Mouse (Mus musculus) limb, embryonic 11.5 days (tissue): ENCODE results near the gene Tbxas1. TPM values are rescaled to one million over a fixed set of nuclear protein-coding genes. Genes with fewer than 3 reads are reported as not detected.

ENCODE experiments used
- ATAC-seq: fragments of 200-750 bp; cut with Nextera tagmentation; 2 replicates; pipeline ENCODE4 v1.8.0; 2017; ENCODE audit warnings: low read depth; ENCODE audit not compliant: insufficient number of reproducible peaks, low FRiP score, low TSS enrichment
- DNase-seq: peaks from one replicate; pipeline ENCODE4 v3.0.0-alpha.2; 2015; ENCODE audit warnings: low spot score
- H3K27ac ChIP-seq: fragments of 300-500 bp; sonication (generic); replicated peaks from 2 replicates; pipeline ENCODE4 v1.5.1; 2014; ENCODE audit warnings: low read depth, mild to moderate bottlenecking, low read length
- H3K27me3 ChIP-seq: fragments of 300-500 bp; sonication (generic); 2 replicates; pipeline ENCODE4 v1.6.1; 2014; ENCODE audit warnings: mild to moderate bottlenecking, low read length, mixed read lengths; ENCODE audit not compliant: control insufficient read depth, insufficient read depth
- H3K36me3 ChIP-seq: fragments of 300-500 bp; sonication (generic); 2 replicates; pipeline ENCODE4 v1.6.1; 2014; ENCODE audit warnings: mild to moderate bottlenecking, low read length, moderate library complexity, mixed read lengths; ENCODE audit not compliant: control insufficient read depth, insufficient read depth
- H3K4me1 ChIP-seq: fragments of 300-500 bp; sonication (generic); 2 replicates; pipeline ENCODE4 v1.6.1; 2014; ENCODE audit warnings: low read length, mixed read lengths; ENCODE audit not compliant: control insufficient read depth, insufficient read depth
- H3K4me2 ChIP-seq: fragments of 300-500 bp; sonication (generic); 2 replicates; pipeline ENCODE4 v1.6.1; 2014; ENCODE audit warnings: low read depth, mild to moderate bottlenecking, moderate library complexity; ENCODE audit not compliant: severe bottlenecking
- H3K4me3 ChIP-seq: fragments of 300-500 bp; sonication (generic); 2 replicates; pipeline ENCODE4 v1.5.1; 2014; ENCODE audit warnings: low read depth, low read length
- H3K9ac ChIP-seq: fragments of 300-500 bp; sonication (generic); 2 replicates; pipeline ENCODE4 v1.6.1; 2014; ENCODE audit warnings: mild to moderate bottlenecking, low read length
- H3K9me3 ChIP-seq: fragments of 300-500 bp; sonication (generic); 2 replicates; pipeline ENCODE4 v1.6.1; 2016; ENCODE audit warnings: low read length; ENCODE audit not compliant: control insufficient read depth
- WGBS: fragments of 180-500 bp; shearing (Covaris S2); extraction: QIAGEN DNeasy Blood & Tissue Kit; methylation state at CpG from one replicate; pipeline ENCODE4 v1.1.7; 2014; 5-methylcytosine and 5-hydroxymethylcytosine counted together
- polyA plus RNA-seq: library from polyadenylated mRNA; unstranded; fragments of >200 nt; fragmentation: Nextera tagmentation; extraction: Ambion mirVana; gene quantifications from 2 replicates; pipeline ENCODE4 v1.2.1, GENCODE M21; 2014

The Tbxas1 gene
- polyA plus RNA-seq, 1 experiment from 2014 or later: 1.3 TPM

- Histone ChIP-seq H3K36me3 (peaks cover 2% of the 10 kb centered on the region), H3K4me1 (peaks cover 8% of the 10 kb centered on the region; the same call in 1 of the 2 replicates), H3K27ac (no peak overlapping the region), H3K4me3 (no peak overlapping the region), H3K9ac (no peak overlapping the region), H3K27me3 (no peaks in the 10 kb centered on the region), H3K9me3 (no peaks in the 10 kb centered on the region), H3K4me2 (no peak overlapping the region)
- 86% methylated on average over 1 of the region's 1 CpGs for WGBS
- no peak for ATAC-seq
- DNase-seq: no peak
These were observed 40.0 kb upstream of the Tbxas1 start for GRCm38 (mm10) chr6:38835217-38835616.

- no peak for DNase-seq
- Histone ChIP-seq H3K4me2 (no peak overlapping the region), H3K9me3 (no peaks in the 10 kb centered on the region), H3K27me3 (no peaks in the 10 kb centered on the region), H3K4me3 (no peak overlapping the region), H3K27ac (no peak overlapping the region), H3K9ac (no peak overlapping the region), H3K4me1 (peaks cover 6% of the 10 kb centered on the region; the same call in 1 of the 2 replicates), H3K36me3 (peaks cover 2% of the 10 kb centered on the region)
- ATAC-seq: no peak
- 91% methylated on average over 4 of the region's 4 CpGs for WGBS
These were observed 37.1 kb upstream of the Tbxas1 start for GRCm38 (mm10) chr6:38838061-38838460.

DNA sequence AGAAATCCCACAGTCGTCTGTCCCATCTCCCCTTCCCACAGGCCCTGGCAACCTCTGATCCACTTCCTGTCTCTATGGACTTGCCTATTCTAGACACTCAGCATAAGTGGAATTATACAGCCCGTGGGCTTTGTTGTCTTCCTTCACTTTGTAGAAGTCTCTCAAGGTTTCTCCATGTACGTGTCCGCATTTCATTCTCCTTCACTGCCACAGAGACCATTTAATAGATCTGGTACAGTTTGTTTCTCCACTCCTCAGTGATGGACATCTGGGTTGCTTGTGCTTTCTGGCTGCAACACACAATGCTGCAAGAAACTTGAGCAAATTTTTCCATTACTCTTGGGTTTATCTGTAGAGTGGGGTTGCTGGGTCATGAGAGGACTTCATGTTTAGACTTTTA lies 35.3 kb upstream of the Tbxas1 start:
- Histone ChIP-seq H3K9ac (no peak overlapping the region), H3K4me2 (no peak overlapping the region), H3K27me3 (no peaks in the 10 kb centered on the region), H3K27ac (no peak overlapping the region), H3K4me1 (no peaks in the 10 kb centered on the region), H3K36me3 (peaks cover 2% of the 10 kb centered on the region), H3K4me3 (no peak overlapping the region), H3K9me3 (no peaks in the 10 kb centered on the region)
- ATAC-seq (no peak), DNase-seq (no peak)
- WGBS: 79% methylated on average over 4 of the region's 4 CpGs

GRCm38 (mm10) chr6:38840380-38840779 lies 34.8 kb upstream of the Tbxas1 start:
- H3K4me2 ChIP-seq: no peak overlapping the region
- H3K27ac ChIP-seq: no peak overlapping the region
- 92% methylated on average over 2 of the region's 2 CpGs for WGBS
- H3K4me1 ChIP-seq: 0 out of 2 replicates have a peak, but pooled peaks cover 2% of the 10 kb centered on the region
- H3K9ac ChIP-seq: no peak overlapping the region
- H3K27me3 ChIP-seq: no peaks in the 10 kb centered on the region
- ATAC-seq (no peak), DNase-seq (no peak)
- no peak overlapping the region for H3K4me3 ChIP-seq
- peaks cover 2% of the 10 kb centered on the region for H3K36me3 ChIP-seq
- H3K9me3 ChIP-seq: no peaks in the 10 kb centered on the region

- no peak overlapping the region for H3K9ac ChIP-seq
- DNase-seq: no peak
- no peaks in the 10 kb centered on the region for H3K9me3 ChIP-seq
- no peak overlapping the region for H3K4me2 ChIP-seq
- no peak overlapping the region for H3K4me3 ChIP-seq
- 82% methylated on average over 1 of the region's 1 CpGs for WGBS
- H3K36me3 ChIP-seq: peaks cover 2% of the 10 kb centered on the region
- no peak overlapping the region for H3K27ac ChIP-seq
- ATAC-seq: no peak
- H3K4me1 ChIP-seq: 0 out of 2 replicates have a peak, but pooled peaks cover 2% of the 10 kb centered on the region
- no peaks in the 10 kb centered on the region for H3K27me3 ChIP-seq
These were observed 34.4 kb upstream of the Tbxas1 start for GRCm38 (mm10) chr6:38840780-38841179.

- no peak overlapping the region for H3K9ac ChIP-seq
- no peaks in the 10 kb centered on the region for H3K9me3 ChIP-seq
- 89% methylated on average over 3 of the region's 3 CpGs for WGBS
- no peaks in the 10 kb centered on the region for H3K27me3 ChIP-seq
- ATAC-seq (no peak), DNase-seq (no peak)
- H3K27ac ChIP-seq: no peak overlapping the region
- peaks cover 2% of the 10 kb centered on the region; the same call in 1 of the 2 replicates for H3K4me1 ChIP-seq
- peaks cover 2% of the 10 kb centered on the region for H3K36me3 ChIP-seq
- no peak overlapping the region for H3K4me2 ChIP-seq
- no peak overlapping the region for H3K4me3 ChIP-seq
These were observed 33.7 kb upstream of the Tbxas1 start for GRCm38 (mm10) chr6:38841551-38841950.

GRCm38 (mm10) chr6:38845117-38845516 lies 30.1 kb upstream of the Tbxas1 start:
- H3K4me3 ChIP-seq: no peak overlapping the region
- DNase-seq (no peak), ATAC-seq (no peak)
- WGBS: 77% methylated on average over 1 of the region's 1 CpGs
- no peaks in the 10 kb centered on the region for H3K27me3 ChIP-seq
- H3K9ac ChIP-seq: no peak overlapping the region
- no peak overlapping the region for H3K27ac ChIP-seq
- no peaks in the 10 kb centered on the region for H3K36me3 ChIP-seq
- H3K9me3 ChIP-seq: no peaks in the 10 kb centered on the region
- H3K4me2 ChIP-seq: no peak overlapping the region
- peaks cover 25% of the 10 kb centered on the region for H3K4me1 ChIP-seq

DNA sequence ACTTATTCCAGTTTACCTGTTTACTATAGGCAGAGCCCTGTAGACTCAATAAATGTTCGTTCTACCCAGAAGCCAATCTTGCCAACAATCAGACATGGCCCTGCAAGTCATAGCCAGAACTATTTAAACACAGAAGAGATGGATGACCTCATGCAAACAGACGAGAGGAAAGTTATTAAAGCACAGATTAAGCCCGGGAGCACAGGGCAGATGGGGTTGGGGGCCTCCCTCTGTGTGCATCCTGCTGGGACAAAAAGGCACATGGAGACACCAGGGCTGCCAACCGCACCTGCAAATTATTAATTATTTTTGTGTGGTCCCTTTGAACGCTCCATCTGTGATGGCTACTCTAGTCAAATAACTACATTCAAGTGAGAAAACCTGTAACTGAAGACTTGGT lies 29.3 kb upstream of the Tbxas1 start:
- Histone ChIP-seq H3K9me3 (no peaks in the 10 kb centered on the region), H3K36me3 (no peaks in the 10 kb centered on the region), H3K27ac (no peak overlapping the region), H3K9ac (no peak overlapping the region), H3K4me2 (no peak overlapping the region), H3K4me3 (no peak overlapping the region), H3K27me3 (no peaks in the 10 kb centered on the region), H3K4me1 (peaks cover 25% of the 10 kb centered on the region)
- ATAC-seq (no peak), DNase-seq (no peak)
- WGBS: 74% methylated on average over 5 of the region's 5 CpGs
